Mouse (Mus musculus) midbrain, embryonic 16.5 days (tissue): Measurements from ENCODE around the gene Kansl3. TPM values are rescaled to one million over a fixed set of nuclear protein-coding genes. Genes with fewer than 3 reads are reported as not detected.
A peak's percentile ranks its signal among the peaks of the same experiment; 100 is the strongest.

Experiments
- ATAC-seq: fragments of 200-750 bp; cut with Nextera tagmentation; 2 replicates; pipeline ENCODE4 v1.8.0; 2017; ENCODE audit warnings: moderate TSS enrichment
- H3K27ac ChIP-seq: fragments of 300-500 bp; sonication (generic); 2 replicates; pipeline ENCODE4 v1.5.1; 2014; ENCODE audit warnings: mild to moderate bottlenecking, low read length, mixed read lengths
- H3K27me3 ChIP-seq: fragments of 300-500 bp; sonication (generic); 2 replicates; pipeline ENCODE4 v1.6.1; 2014; ENCODE audit warnings: low read depth, low read length, mixed read lengths; ENCODE audit not compliant: control insufficient read depth, insufficient read depth
- H3K36me3 ChIP-seq: fragments of 300-500 bp; sonication (generic); 2 replicates; pipeline ENCODE4 v1.6.1; 2014; ENCODE audit warnings: mild to moderate bottlenecking, low read length, moderate library complexity, mixed read lengths; ENCODE audit not compliant: control insufficient read depth, insufficient read depth
- H3K4me1 ChIP-seq: fragments of 300-500 bp; sonication (generic); 2 replicates; pipeline ENCODE4 v1.6.1; 2014; ENCODE audit warnings: mild to moderate bottlenecking, low read length, mixed read lengths; ENCODE audit not compliant: control insufficient read depth, insufficient read depth
- H3K4me2 ChIP-seq: fragments of 300-500 bp; sonication (generic); 2 replicates; pipeline ENCODE4 v1.6.1; 2014; ENCODE audit warnings: mild to moderate bottlenecking, low read length, mixed read lengths
- H3K4me3 ChIP-seq: fragments of 300-500 bp; sonication (generic); 2 replicates; pipeline ENCODE4 v1.5.1; 2014; ENCODE audit warnings: low read depth, mild to moderate bottlenecking, low read length, moderate library complexity, mixed read lengths
- H3K9ac ChIP-seq: fragments of 300-500 bp; sonication (generic); 2 replicates; pipeline ENCODE4 v1.6.1; 2014; ENCODE audit warnings: low read depth, low read length, mixed read lengths
- H3K9me3 ChIP-seq: fragments of 300-500 bp; sonication (generic); replicated peaks from 2 replicates; pipeline ENCODE4 v1.6.1; 2014; ENCODE audit warnings: mild to moderate bottlenecking, low read length, mixed read lengths; ENCODE audit not compliant: control insufficient read depth, poor library complexity, severe bottlenecking
- WGBS: fragments of 180-500 bp; shearing (Covaris S2); extraction: QIAGEN DNeasy Blood & Tissue Kit; methylation state at CpG from one replicate; pipeline ENCODE4 v1.1.7; 2014; 5-methylcytosine and 5-hydroxymethylcytosine counted together
- polyA plus RNA-seq: library from polyadenylated mRNA; unstranded; fragments of >200 nt; fragmentation: Nextera tagmentation; extraction: Ambion mirVana; gene quantifications from 2 replicates; pipeline ENCODE4 v1.2.1, GENCODE M21; 2015

The Kansl3 gene
- polyA plus RNA-seq, 1 experiment from 2014 or later, result 41.5 TPM

GRCm38 (mm10) chr1:36368112-36368968 is 641 bp downstream of the Kansl3 start:
- 5% methylated on average over 51 of the region's 55 CpGs for WGBS

GRCm38 (mm10) chr1:36367698-36368097 is 1.3 kb downstream of the Kansl3 start:
- 51% methylated on average over 12 of the region's 12 CpGs for WGBS
- Histone ChIP-seq H3K9ac (peak overlapping the region; percentile 40), H3K27ac (no peak overlapping the region), H3K4me2 (peak overlapping the region; percentile 75), H3K36me3 (0 out of 2 replicates have a peak, but pooled peaks cover 4% of the 10 kb centered on the region), H3K9me3 (no peaks in the 10 kb centered on the region), H3K27me3 (no peaks in the 10 kb centered on the region), H3K4me1 (peaks cover 10% of the 10 kb centered on the region), H3K4me3 (peak overlapping the region; percentile 89)
- ATAC-seq, result no peak

More at GRCm38 (mm10) chr1:36368112-36368968, 641 bp downstream of the Kansl3 start:
- no peaks in the 10 kb centered on the region for H3K27me3 ChIP-seq
- H3K9ac ChIP-seq, result peak overlapping the region; percentile 92
- peak overlapping the region; percentile 89 for H3K4me3 ChIP-seq
- peak overlapping the region; percentile 73 for H3K27ac ChIP-seq
- peak overlapping the region; percentile 75 for H3K4me2 ChIP-seq
- H3K36me3 ChIP-seq, result 0 out of 2 replicates have a peak, but pooled peaks cover 4% of the 10 kb centered on the region
- peaks cover 10% of the 10 kb centered on the region for H3K4me1 ChIP-seq
- peak; percentile 79 for ATAC-seq
- H3K9me3 ChIP-seq, result no peaks in the 10 kb centered on the region

GRCm38 (mm10) chr1:36356955-36357695 is 11.9 kb downstream of the Kansl3 start:
- H3K9ac ChIP-seq, result no peak overlapping the region
- no peak overlapping the region for H3K27ac ChIP-seq
- H3K4me3 ChIP-seq, result no peak overlapping the region
- H3K9me3 ChIP-seq, result no peaks in the 10 kb centered on the region
- no peaks in the 10 kb centered on the region for H3K4me1 ChIP-seq
- 94% methylated on average over 5 of the region's 5 CpGs for whole genome bisulfite sequencing
- ATAC-seq, result no peak
- peaks cover 44% of the 10 kb centered on the region for H3K36me3 ChIP-seq
- no peak overlapping the region for H3K4me2 ChIP-seq
- H3K27me3 ChIP-seq, result no peaks in the 10 kb centered on the region

- no peak overlapping the region for H3K4me2 ChIP-seq
- 98% methylated on average over 4 of the region's 4 CpGs for WGBS
- H3K27me3 ChIP-seq, result no peaks in the 10 kb centered on the region
- no peak overlapping the region for H3K9ac ChIP-seq
- no peak overlapping the region for H3K27ac ChIP-seq
- no peaks in the 10 kb centered on the region for H3K4me1 ChIP-seq
- no peak for ATAC-seq
- no peak overlapping the region for H3K4me3 ChIP-seq
- H3K36me3 ChIP-seq, result peaks cover 64% of the 10 kb centered on the region
- no peaks in the 10 kb centered on the region for H3K9me3 ChIP-seq
Observed at GRCm38 (mm10) chr1:36352351-36352750, 16.6 kb downstream of the Kansl3 start.

GRCm38 (mm10) chr1:36342547-36342946 is 26.4 kb downstream of the Kansl3 start:
- no peak overlapping the region for H3K27ac ChIP-seq
- H3K9ac ChIP-seq, result no peak overlapping the region
- H3K27me3 ChIP-seq, result no peaks in the 10 kb centered on the region
- H3K36me3 ChIP-seq, result peaks cover 55% of the 10 kb centered on the region
- no peak overlapping the region for H3K4me2 ChIP-seq
- WGBS, result 95% methylated on average over 6 of the region's 6 CpGs
- no peak for ATAC-seq
- H3K4me3 ChIP-seq, result no peak overlapping the region
- no peaks in the 10 kb centered on the region for H3K9me3 ChIP-seq
- H3K4me1 ChIP-seq, result no peaks in the 10 kb centered on the region

- no peak for ATAC-seq
- no peak overlapping the region for H3K27ac ChIP-seq
- no peak overlapping the region for H3K4me2 ChIP-seq
- H3K9me3 ChIP-seq, result no peaks in the 10 kb centered on the region
- no peaks in the 10 kb centered on the region for H3K27me3 ChIP-seq
- no peak overlapping the region for H3K4me3 ChIP-seq
- H3K9ac ChIP-seq, result no peak overlapping the region
- peaks cover 30% of the 10 kb centered on the region; the same call in 1 of the 2 replicates for H3K36me3 ChIP-seq
- no peaks in the 10 kb centered on the region for H3K4me1 ChIP-seq
- 90% methylated on average over 14 of the region's 14 CpGs for WGBS
Observed at GRCm38 (mm10) chr1:36332955-36333887, 35.8 kb downstream of the Kansl3 start.

DNA sequence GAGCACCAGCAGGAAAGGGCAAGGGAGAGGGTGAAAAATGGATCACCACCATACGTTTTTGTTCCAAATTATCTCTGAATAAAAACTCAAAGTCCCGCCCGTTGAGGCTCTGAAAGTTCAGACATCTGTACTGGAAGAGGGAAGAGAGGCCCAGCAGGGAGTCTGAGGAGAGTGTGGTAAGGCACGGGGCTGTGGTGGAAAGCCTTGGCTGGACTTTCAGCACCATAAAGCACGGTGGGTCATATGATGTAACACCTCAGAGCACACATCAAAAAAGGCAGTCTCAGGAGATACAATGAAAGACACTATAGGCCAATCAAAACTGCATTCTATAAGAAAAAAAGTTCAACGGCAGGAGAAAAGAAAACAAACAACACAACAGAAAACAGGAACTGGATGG is 37.2 kb downstream of the Kansl3 start:
- H3K27me3 ChIP-seq, result no peaks in the 10 kb centered on the region
- H3K4me3 ChIP-seq, result no peak overlapping the region
- WGBS, result 75% methylated on average over 6 of the region's 6 CpGs
- H3K4me1 ChIP-seq, result no peaks in the 10 kb centered on the region
- H3K36me3 ChIP-seq, result peaks cover 20% of the 10 kb centered on the region; the same call in 1 of the 2 replicates
- H3K27ac ChIP-seq, result no peak overlapping the region
- H3K9me3 ChIP-seq, result no peaks in the 10 kb centered on the region
- no peak overlapping the region for H3K4me2 ChIP-seq
- ATAC-seq, result no peak
- H3K9ac ChIP-seq, result no peak overlapping the region

GRCm38 (mm10) chr1:36326815-36327214 is 42.2 kb downstream of the Kansl3 start:
- no peak overlapping the region for H3K4me2 ChIP-seq
- 93% methylated on average over 2 of the region's 2 CpGs for WGBS
- H3K4me1 ChIP-seq, result no peaks in the 10 kb centered on the region
- ATAC-seq, result no peak
- H3K9me3 ChIP-seq, result no peaks in the 10 kb centered on the region
- H3K27ac ChIP-seq, result no peak overlapping the region
- no peak overlapping the region for H3K9ac ChIP-seq
- H3K36me3 ChIP-seq, result peaks cover 6% of the 10 kb centered on the region; the same call in 1 of the 2 replicates
- H3K27me3 ChIP-seq, result no peaks in the 10 kb centered on the region
- no peak overlapping the region for H3K4me3 ChIP-seq
